Mouse (Mus musculus): ENCODE results near the gene Ppp2r5d.
A peak's percentile ranks its signal among the peaks of the same experiment; 100 is the strongest.

Ppp2r5d gene

DNA sequence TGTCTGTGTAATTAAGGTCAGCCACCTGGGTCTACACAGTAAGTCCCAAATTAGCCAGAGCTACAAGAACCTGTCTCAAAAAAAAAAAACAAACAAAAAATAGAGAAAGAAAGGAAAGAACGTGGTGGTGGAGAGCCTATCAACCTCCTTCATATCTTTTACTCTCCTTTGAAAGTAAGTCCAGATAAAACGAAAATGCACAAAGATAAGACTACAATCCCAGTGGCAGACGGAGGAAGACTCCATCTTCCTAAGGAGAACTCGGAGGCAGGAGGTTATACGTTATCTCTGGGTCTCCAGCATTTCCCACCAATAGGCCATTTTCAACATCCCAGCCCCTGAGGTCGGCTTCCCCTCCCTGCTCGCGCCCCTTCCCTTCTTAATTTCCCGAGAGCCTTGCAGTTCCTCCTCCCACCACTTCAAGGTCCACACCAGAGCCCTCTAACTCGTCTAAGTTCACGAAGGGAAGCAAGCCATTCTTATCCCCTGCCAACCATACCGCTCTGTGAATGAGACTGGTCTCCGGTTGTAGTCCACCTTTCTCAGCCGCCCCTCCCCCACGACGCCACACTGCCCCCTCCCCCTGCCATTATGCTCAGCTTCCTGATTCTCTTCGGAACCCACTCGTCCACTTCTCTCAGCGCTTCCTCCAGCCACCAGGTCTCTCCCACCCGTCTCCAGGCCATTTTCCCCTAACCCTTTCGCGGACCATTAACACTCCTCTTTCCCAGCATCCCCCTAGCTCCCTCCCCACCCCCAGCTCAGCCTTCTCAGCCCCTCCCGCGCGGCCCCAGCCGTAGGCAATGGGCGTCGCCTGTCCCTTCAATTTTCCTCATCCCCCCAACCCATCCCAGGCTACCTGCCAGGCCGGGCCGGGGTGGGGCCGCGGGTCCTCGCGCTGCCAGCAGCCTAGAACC is 24.8 kb downstream of the Ppp2r5d start:
- peak; percentile 74 for DNase-seq

DNA sequence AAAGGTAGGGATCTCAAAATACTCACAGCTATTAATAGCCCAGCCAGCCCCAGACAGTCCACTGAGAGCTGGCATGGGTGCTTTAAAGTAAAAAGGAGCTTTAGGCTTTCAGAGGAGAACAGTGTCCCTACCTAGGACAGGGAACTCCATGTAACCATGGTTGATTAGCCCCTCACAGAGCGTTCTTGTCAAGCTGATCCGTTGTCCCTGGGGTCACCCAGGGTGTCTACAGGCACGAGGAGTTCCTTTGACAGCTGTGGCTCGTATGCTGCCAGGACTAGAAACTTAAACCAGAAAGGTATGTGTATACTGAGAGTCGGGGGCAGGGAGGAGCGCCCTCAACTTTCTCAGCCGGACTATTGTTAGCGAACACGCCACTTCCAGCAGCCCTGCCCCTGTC is 26.0 kb downstream of the Ppp2r5d start:
- DNase-seq = no peak

DNA sequence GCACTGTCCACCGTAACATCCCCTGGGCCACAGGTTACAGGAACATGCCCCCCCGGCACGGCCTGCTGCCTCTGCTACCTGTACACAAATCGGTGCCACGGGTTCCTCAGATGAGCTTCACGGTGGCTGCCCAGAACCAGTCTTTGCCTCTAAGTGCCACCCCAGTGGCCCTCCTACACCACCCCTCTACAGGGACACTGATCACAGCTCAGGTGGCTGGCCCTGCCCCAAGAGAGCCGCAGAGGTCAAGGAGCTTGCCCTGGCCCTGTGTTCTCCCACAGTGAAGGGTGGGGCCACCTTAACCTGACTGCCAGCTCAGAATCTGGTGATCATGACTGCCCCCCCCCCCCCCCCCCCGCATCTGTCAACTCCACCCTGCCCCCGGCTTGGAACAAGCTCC is 26.5 kb downstream of the Ppp2r5d start, which contains the start of gene Mea1:
Gene Mea1, plus strand, starts transcription at position 378 of the 400 bp plus-strand sequence.
- no peak for DNase-seq

DNA sequence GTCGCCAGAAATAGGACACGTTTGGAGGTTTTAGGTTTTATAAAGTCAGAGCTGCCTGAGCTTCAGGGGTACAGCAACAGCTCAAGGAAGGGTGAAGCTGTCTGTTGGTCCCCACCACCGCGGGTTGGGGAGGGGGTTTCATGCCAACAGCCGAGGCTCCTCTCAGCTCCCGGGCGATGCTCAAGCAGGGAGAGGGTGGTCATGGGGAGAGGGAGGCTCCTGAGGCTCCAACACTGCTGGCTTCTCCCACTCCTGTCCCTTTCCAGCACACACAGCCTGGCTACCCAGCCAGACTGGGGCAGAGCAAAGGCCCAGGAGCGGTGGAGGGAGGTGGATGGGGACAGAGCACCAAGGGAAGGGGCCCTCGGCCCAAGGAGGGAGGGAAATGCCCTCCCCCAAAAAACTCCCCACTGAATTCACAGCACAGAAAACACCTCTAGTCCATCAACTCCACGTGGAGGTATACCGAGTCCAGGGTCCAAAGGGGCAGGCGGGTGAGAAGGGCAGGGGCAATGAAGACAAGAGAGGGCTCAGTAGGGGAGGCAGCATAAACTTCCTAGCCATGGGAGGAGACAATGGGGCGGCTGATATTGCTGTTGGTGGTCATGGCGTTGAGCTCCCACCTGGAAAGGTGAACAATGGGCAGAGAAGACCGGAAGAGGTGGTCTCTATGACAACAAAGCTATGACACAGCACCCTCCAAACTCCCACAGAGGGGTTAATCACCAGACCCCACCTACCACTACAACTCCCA is 30.2 kb downstream of the Ppp2r5d start:
- DNase-seq = no peak

DNA sequence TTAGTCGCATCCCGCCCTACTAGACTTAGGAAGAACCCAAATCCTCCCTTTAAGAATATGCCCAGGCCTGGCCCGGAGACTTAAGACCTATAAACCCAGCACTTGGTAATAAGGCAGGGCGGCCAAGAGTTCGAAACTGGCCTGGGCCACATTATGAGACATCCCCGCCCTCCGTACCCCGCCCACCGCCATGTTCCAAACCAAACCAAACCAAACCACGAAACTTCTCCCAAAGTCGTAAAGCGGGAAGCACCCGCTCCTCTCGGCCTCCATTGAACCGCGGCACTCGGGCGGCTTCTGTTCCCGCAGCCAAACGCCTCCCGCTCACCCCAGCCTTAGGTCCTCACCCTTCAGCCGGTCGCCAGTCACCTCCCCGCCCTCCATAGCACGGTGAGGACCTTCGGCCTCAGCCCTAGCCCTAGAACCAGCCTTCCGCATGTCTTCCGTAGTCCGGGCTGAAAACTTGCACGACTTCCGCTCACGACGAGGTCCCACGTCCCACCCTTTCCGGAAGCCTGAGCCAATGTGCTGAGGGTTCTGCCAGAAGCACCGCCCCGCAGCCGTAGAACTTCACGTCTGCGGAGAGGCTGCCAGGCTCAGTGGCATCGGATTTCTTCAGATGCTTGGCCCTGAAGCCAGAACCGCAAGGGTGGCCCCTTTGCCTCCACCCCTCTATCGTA is 30.9 kb downstream of the Ppp2r5d start, which contains the start of gene Rrp36:
Gene Rrp36, minus strand, starts transcription at position 503 of the 680 bp plus-strand sequence.
- DNase-seq = peak; percentile 95

DNA sequence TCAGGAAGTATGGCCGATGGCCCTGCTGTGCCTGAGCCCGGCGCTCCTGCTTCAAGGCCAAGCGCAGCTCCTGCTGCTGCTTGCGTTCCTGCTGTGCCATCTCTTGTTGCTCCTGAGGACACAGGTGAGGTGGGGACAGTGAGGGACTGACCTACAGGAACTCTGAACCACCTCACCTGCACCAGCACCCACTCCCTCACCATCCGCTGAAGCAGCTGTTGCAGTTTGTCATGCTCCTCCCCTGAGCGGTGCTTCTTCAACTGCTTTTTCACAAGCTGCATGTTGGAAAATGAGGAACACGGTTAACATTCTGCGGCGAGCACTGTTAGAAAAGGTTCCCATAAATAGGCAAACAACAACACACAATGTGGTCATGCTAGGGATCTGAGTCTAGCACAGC is 35.0 kb downstream of the Ppp2r5d start:
- DNase-seq = no peak

DNA sequence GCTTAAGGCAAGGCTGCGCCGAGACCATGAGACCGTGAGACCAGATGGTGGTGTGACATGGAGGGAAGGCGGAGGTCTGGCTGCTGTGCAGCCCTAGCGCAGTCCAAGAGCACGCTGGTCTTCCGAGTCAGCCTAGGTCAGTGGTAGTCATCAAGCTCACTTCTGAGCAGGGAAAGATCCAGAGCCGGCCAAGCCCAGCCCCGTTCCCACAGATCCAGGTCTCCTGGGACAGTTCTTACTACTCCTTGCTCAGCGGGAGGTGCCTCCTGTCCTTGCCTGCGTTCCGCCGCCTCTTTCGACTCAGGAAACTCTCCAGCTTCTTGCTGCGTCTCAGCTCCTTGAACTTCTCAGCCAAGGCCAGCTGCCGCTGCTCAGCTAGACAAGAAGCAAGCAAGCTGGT is 37.2 kb downstream of the Ppp2r5d start:
- DNase-seq = no peak

DNA sequence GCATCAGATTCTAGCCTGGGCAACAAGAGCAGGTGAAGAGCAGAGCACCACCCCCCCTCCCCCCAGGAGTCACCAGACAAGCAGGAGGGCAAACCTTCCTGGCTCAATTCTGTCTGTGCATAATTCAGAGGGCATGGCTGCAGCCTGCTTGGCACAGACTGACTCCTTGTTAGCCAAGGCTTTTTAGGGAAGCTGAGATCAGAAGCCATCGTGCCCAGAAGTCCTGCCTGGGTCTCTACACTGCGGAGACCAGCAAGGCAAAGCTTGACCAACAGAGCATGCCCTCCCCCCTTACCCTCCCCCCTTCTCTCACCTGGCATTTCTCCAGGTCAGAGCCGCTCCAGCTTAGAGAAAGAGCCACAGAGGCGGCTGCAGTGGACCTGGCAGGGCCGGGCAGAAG is 42.2 kb downstream of the Ppp2r5d start:
- no peak for DNase-seq

DNA sequence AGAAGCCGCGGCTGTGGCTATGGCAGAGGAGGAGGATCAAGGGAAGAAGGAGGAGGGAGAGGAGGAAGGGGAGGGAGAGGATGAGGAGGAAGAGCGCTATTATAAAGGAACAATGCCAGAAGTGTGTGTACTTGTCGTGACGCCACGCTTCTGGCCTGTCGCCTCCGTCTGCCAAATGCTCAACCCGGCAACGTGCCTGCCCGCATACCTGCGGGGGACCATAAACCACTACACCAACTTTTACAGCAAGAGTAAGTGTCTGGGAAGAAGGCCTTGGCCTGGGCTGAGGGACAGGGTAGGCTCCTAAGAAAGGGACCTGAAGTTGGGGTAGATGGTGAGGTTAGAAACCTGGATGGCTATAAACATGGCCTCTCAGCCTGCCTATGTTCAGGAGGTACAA is 42.9 kb downstream of the Ppp2r5d start:
- no peak for DNase-seq

DNA sequence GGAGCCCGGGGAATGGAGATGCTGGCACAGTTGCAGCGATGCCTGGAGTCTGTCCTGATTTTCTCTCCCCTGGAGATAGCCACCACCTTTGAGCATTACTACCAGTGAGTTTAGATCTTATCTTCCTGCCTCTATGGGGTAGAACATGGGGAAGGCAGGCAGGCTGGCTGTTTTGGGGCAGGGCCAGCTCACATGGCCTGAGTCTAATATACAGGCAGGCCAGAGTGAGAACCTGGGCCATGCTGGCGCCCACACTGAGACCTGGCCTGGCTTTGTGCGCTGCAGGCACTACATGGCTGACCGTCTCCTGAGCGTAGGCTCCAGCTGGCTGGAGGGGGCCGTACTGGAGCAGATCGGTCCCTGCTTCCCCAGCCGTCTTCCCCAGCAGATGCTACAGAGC is 43.6 kb downstream of the Ppp2r5d start:
- DNase-seq = no peak

DNA sequence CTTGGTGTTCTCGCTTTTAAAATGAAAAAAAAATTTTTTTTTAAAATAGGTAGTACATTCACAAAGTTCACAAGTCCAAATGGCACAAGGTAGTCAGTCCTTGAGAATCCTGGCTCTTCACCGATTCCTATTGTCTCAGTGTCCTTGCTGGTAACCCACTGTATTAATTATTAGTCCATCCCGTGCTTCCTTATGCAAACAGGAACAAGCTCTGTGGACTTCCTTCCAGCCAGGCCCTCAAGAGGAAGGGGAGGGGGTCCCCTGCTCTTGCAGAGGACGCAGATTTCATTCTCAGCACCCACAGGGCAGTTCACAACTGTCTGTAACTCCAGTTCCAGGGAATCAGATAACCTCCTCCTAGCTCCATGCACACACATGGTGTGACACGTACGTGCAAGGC is 48.9 kb downstream of the Ppp2r5d start:
- DNase-seq = no peak

DNA sequence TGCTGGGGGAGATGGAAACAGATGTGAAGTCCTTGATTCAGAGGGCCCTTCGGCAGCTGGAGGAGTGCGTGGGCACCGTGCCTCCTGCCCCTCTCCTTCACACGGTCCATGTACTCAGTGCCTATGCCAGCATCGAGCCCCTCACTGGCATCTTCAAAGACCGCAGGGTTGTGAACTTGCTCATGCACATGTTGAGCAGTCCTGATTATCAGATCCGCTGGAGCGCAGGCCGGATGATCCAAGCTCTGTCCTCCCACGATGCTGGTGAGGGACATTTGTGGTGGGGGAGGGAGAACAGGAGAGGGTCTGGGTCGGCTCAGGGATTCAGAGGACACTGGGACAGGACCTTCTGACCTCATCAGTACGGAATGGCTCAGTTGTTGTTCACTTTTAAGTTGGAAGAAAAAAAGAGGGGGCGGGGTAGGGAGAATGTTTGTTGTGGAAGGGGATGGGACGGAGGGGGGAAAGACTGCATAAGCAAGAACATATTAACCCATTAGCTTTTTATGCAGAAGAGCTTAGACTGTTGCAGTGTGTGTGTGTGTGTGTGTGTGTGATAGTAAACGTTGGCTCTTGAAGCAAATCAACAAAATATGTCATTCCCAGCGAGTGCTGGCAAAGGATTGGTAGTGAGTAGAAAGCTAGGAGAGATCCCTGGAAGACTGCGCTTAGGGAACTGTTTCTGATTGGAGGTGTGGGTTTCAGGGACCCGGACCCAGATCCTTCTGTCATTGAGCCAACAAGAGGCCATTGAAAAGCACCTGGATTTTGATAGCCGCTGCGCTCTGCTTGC is 53.0 kb downstream of the Ppp2r5d start:
- DNase-seq = no peak

DNA sequence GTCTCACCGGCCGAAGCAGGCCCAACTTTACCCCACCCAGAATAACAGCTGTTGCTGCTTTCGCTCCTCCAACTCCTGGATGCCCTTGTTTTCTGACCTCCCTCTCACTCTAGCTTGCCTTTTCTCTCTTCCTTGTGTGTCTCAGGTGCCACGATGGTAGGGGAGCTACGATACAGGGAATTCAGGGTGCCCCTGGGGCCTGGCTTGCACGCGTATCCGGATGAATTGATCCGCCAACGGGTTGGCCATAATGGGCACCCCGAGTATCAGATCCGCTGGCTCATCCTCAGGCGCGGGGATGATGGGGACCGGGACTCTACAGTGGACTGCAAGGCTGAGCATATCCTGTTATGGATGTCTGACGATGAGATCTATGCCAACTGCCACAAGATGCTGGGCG is 53.6 kb downstream of the Ppp2r5d start:
- no peak for DNase-seq

DNA sequence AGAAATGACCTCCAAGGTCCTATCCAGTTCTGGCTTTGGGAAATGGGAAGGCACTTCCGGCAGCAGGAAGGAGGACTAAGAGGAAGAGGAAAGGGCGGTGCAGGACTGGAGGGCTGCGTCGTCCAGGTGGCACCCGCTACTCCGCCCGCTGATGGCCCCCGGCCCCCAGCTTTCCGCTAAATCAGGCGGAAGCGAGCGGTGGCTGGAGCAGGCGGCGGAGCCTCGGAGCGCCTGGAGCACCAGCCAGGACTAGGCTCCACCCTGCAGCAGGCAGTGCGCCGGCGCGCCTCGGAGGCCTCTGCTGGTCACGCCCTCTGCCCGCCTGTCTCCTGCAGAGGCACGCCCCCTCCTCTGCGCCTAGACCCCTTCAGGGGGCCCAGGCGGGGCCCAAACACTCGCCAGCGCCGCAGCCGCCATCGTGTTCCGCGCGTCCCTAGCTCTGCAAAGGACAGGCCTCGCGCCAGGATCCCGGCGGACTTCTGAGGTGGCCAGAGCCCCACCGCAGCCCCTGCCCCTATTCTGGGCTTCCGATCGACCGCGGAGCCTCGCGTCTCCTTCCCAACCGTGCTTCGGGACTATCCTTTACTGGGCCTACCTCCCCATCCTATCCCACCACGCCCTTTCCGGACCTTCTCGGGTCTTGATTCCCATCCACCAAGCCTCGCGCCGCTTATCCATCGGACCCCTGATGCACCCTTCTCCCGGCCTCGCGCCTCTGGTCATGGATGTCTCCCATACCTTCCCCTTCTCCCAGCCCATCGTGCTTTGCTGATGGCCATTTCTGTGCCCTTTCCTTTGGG is 54.5 kb downstream of the Ppp2r5d start, which contains the start of gene Cul7:
Gene Cul7, plus strand, starts transcription at position 106 of the 800 bp plus-strand sequence.
- peak; percentile 97 for DNase-seq

DNA sequence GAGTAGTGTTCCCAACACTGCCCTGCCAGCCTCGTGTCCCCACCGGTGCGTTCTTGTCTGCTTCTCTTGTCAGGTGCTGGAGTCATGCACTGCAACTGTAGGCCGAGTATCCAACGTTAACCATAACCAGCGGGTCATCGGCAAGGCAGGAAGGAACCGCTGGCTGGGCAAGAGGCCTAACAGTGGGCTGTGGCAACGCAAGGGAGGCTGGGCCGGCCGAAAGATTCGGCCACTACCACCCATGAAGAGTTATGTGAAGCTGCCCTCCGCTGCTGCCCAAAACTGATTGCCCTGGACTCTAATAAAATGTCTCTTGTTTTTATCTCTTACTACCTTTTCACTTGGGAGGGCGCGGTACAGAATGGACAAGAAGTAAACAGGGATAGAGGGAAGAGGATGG is 55.1 kb downstream of the Ppp2r5d start:
- no peak for DNase-seq

DNA sequence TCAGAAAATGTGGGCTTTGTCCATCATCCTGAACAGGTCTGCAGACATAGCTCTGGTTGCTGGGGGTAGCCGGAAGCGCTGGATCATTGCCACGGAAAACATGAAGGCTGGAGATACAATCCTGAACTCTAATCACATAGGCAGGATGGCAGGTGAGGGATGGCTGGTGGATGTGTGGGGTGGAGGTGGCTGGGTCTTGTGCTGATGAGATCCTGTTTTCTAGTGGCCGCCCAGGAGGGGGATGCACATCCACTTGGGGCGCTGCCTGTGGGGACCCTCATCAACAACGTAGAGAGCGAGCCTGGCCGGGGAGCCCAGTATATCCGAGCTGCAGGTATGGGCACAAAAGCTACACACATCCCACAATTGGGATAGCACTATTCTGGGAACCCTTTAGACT is 56.5 kb downstream of the Ppp2r5d start:
- DNase-seq = no peak

DNA sequence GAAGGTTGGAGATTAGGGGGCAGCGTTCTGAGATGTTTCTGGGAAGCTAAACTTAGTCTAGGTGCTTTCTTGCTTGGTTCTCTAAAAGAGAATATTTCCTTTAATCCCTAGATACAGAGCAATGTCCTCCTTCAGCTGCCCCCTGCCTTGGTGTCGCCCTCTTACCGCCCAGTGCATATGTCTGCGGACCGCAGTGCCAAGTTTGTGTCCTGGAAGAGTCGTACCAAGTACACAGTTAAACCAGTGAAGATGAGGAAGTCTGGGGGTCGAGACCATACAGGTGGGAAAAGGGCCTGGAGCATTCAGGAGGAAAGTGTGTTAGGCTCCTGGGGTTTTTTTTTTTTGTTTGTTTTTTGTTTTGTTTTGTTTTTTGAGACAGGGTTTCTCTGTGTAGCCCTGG is 57.6 kb downstream of the Ppp2r5d start:
- no peak for DNase-seq

DNA sequence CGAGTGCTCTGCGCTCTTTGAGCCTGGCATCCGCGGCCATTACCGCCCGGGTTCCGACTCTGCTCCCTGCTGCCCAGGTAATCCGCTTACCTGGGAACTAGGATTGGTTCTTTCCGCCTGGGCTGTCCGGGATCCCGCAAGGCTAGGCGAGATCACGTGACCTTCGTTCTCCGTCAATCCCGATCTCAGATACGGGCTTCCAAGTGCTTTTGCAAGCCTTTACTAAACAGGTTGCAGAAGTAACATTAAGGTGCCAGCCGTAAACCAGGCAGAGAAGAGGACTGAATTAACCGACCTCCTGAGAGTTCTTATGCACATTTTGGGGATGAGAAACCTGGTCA is 58.6 kb downstream of the Ppp2r5d start:
- DNase-seq = no peak

DNA sequence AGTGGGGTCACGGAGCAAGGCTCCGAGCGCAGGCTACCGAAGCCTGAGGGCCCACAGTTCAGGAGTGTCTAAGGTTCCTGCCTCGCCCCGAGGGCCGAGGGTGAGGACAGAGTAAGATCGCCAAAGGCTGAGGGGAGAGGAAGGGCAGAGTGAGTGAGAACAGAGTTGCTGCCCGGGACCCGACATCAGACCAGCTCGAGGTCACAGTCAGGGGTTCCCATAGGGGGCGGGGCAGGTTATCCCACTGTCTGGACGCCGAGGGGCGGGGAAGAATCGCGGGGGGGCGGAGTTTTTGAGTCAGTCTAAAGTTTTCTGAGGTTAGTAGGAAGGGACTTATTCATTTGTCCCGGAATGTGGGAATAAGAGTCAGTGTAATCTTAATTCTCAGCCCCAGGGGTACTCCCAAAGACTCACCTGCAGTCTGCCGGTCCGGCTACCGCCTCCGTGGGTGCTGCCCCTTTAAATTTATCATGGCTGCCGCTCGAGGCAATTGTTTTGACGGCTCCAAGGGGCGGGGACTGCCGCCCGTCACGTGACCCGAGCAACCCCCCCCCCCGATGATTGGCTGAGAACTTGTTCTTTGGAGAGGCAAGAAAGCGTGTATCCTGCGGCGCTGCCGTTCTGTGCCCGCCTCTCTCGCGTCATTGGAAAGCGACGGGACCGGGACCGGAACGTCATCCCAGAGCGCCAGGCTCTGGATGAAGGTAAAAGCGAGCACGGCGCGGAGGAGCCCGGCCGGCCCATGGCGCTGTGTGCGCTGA is 59.2 kb downstream of the Ppp2r5d start, which contains the start of the genes Klc4 and Mrpl2:
Gene Klc4, minus strand, starts transcription at position 462 of the 761 bp plus-strand sequence.
Gene Mrpl2, plus strand, starts transcription at position 669 of the 761 bp plus-strand sequence.
- peak; percentile 99 for DNase-seq

DNA sequence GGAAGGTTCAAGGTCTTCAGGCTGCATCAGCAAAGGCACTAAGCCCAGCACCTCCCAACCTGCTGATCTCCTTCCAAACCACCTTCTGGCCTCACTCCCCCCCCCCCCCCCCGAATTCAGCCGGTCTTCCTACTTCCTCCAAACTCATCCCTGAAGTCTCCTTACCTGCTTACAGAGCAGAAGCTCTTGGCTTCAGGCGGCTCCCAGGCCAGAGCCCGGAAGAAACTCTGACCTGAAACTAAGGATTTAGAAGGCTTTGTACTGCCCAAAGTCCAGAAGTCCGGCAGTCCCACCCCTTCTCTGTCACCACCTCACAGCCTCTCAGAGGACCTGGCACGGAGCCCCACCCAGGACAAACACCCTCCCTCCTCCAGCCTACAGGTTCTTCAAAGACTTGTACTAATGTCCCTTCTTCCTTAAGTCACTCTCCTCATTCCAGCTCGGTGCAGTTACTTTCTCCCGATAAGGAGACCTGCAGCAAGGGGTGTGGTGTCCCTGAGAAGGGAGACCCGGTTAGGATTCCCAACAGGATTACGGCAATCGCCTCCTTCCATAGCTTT is 59.9 kb downstream of the Ppp2r5d start:
- DNase-seq = no peak

Measured in retina, postnatal 1 day (tissue).